Mouse (Mus musculus) mouse trophoblast stem cell (cell line): Measurements from ENCODE around the gene Cuedc1.

Experiments used
- in situ Hi-C, 2 experiments: fragments of 300-500 bp; cut with MseI, MboI; formaldehyde crosslinking; loops; 2 replicates in 1 of 2; 3 replicates in 1 of 2; pipeline ENCODE4 v1.15.1; 2025

Cuedc1 gene

GRCm38 (mm10) chr11:88098021-88098729, at the start of gene Cuedc1:
Gene Cuedc1, plus strand, starts transcription at chr11:88098058.
- in situ Hi-C loops: no loop called here

GRCm38 (mm10) chr11:88048961-88049670, 48.7 kb upstream of the Cuedc1 start:
- in situ Hi-C loops: loop anchor here (5.0 kb wide), 2 partner anchors 77 to 82 kb away; no protein-coding TSS in a partner anchor

GRCm38 (mm10) chr11:88049732-88050131, 48.1 kb upstream of the Cuedc1 start:
- in situ Hi-C loops: loop anchor here (5.0 kb wide), 2 partner anchors 77 to 82 kb away; no protein-coding TSS in a partner anchor

- in situ Hi-C loops: no loop called here
Observed at GRCm38 (mm10) chr11:88052638-88053037, 45.2 kb upstream of the Cuedc1 start.

GRCm38 (mm10) chr11:88053821-88054220, 44.0 kb upstream of the Cuedc1 start:
- in situ Hi-C loops: no loop called here

- in situ Hi-C loops: no loop called here
Observed at GRCm38 (mm10) chr11:88054589-88054988, 43.3 kb upstream of the Cuedc1 start.

- in situ Hi-C loops: loop anchor here in 1 of 2 experiments (5.0 kb wide), 1 partner anchor 142 kb away; no protein-coding TSS in a partner anchor
Observed at GRCm38 (mm10) chr11:88055777-88056176, 42.1 kb upstream of the Cuedc1 start.

- in situ Hi-C loops: loop anchor here in 1 of 2 experiments (5.0 kb wide), 1 partner anchor 140 kb away; no protein-coding TSS in a partner anchor
Observed at GRCm38 (mm10) chr11:88057788-88058187, 40.1 kb upstream of the Cuedc1 start.

- in situ Hi-C loops: loop anchor here in 1 of 2 experiments (5.0 kb wide), 1 partner anchor 138 kb away; no protein-coding TSS in a partner anchor
Observed at GRCm38 (mm10) chr11:88059141-88059540, 38.7 kb upstream of the Cuedc1 start.

- in situ Hi-C loops: loop anchor here in 1 of 2 experiments (5.0 kb wide), 1 partner anchor 135 kb away; no protein-coding TSS in a partner anchor
Observed at GRCm38 (mm10) chr11:88061892-88062625, 35.8 kb upstream of the Cuedc1 start.

GRCm38 (mm10) chr11:88065732-88066131, 32.1 kb upstream of the Cuedc1 start:
- in situ Hi-C loops: no loop called here

- in situ Hi-C loops: no loop called here
Observed at GRCm38 (mm10) chr11:88067191-88067585, 30.7 kb upstream of the Cuedc1 start.

- in situ Hi-C loops: no loop called here
Observed at GRCm38 (mm10) chr11:88067586-88068410, 30.1 kb upstream of the Cuedc1 start, which contains the start of gene Vezf1. Gene Vezf1, plus strand, starts transcription at chr11:88068279.

GRCm38 (mm10) chr11:88068411-88069245, 29.2 kb upstream of the Cuedc1 start:
- in situ Hi-C loops: no loop called here

GRCm38 (mm10) chr11:88069246-88069570, 28.6 kb upstream of the Cuedc1 start:
- in situ Hi-C loops: no loop called here

- in situ Hi-C loops: no loop called here
Observed at GRCm38 (mm10) chr11:88070392-88070791, 27.5 kb upstream of the Cuedc1 start.

GRCm38 (mm10) chr11:88071113-88071512, 26.7 kb upstream of the Cuedc1 start:
- in situ Hi-C loops: no loop called here

- in situ Hi-C loops: no loop called here
Observed at GRCm38 (mm10) chr11:88073343-88073875, 24.4 kb upstream of the Cuedc1 start.

- in situ Hi-C loops: no loop called here
Observed at GRCm38 (mm10) chr11:88075701-88076100, 22.2 kb upstream of the Cuedc1 start.

- in situ Hi-C loops: no loop called here
Observed at GRCm38 (mm10) chr11:88076394-88076793, 21.5 kb upstream of the Cuedc1 start.
